Mouse (Mus musculus): ENCODE measurements around the gene Gjb6.

Gene Gjb6

GRCm38 (mm10) chr14:57089107-57089506, 44.3 kb downstream of the Gjb6 start:
- no peak for DNase-seq (ENCODE audit: low read depth, low spot score)

GRCm38 (mm10) chr14:57084180-57084668, 49.2 kb downstream of the Gjb6 start:
- no peak for DNase-seq (ENCODE audit: low read depth, low spot score)

GRCm38 (mm10) chr14:57082863-57083262, 50.5 kb downstream of the Gjb6 start:
- no peak for DNase-seq (ENCODE audit: low read depth, low spot score)

- no peak for DNase-seq (ENCODE audit: low read depth, low spot score)
These were observed 57.9 kb downstream of the Gjb6 start for GRCm38 (mm10) chr14:57075537-57075936.

All from ES-CJ7 (cell line).